Mouse (Mus musculus) hindbrain, postnatal 0 days (tissue): ENCODE data around the gene Izumo1. TPM values are rescaled to one million over a fixed set of nuclear protein-coding genes. Genes with fewer than 3 reads are reported as not detected.

Experiments used
- ATAC-seq: fragments of 200-750 bp; cut with Nextera tagmentation; 2 replicates; pipeline ENCODE4 v1.8.0; 2017; ENCODE audit warnings: mild to moderate bottlenecking, moderate TSS enrichment, moderate library complexity
- DNase-seq: peaks from one replicate; pipeline ENCODE4 v3.0.0-alpha.2; 2015; ENCODE audit warnings: low spot score
- H3K27ac ChIP-seq: fragments of 300-500 bp; sonication (generic); 2 replicates; pipeline ENCODE4 v1.5.1; 2014; ENCODE audit warnings: mild to moderate bottlenecking
- H3K27me3 ChIP-seq: fragments of 300-500 bp; sonication (generic); 2 replicates; pipeline ENCODE4 v1.6.1; 2014; ENCODE audit warnings: low read length, mixed read lengths; ENCODE audit not compliant: insufficient read depth
- H3K36me3 ChIP-seq: fragments of 300-500 bp; sonication (generic); 2 replicates; pipeline ENCODE4 v1.6.1; 2014; ENCODE audit warnings: low read length, mixed read lengths; ENCODE audit not compliant: insufficient read depth
- H3K4me1 ChIP-seq: fragments of 300-500 bp; sonication (generic); 2 replicates; pipeline ENCODE4 v1.6.1; 2014; ENCODE audit warnings: antibody characterized with exemption, low read length, mixed read lengths; ENCODE audit not compliant: insufficient read depth
- H3K4me2 ChIP-seq: fragments of 300-500 bp; sonication (generic); 2 replicates; pipeline ENCODE4 v1.6.1; 2014; ENCODE audit warnings: low read depth, mild to moderate bottlenecking, low read length, moderate library complexity, mixed read lengths
- H3K4me3 ChIP-seq: fragments of 300-500 bp; sonication (generic); 2 replicates; pipeline ENCODE4 v1.5.1; 2014; ENCODE audit warnings: low read length
- H3K9ac ChIP-seq: fragments of 300-500 bp; sonication (generic); replicated peaks from 2 replicates; pipeline ENCODE4 v1.6.1; 2014; ENCODE audit warnings: mild to moderate bottlenecking, low read length, moderate library complexity, mixed read lengths
- H3K9me3 ChIP-seq: fragments of 300-500 bp; sonication (generic); 2 replicates; pipeline ENCODE4 v1.6.1; 2016; ENCODE audit warnings: low read length, mixed read lengths
- CTCF ChIP-seq: IDR thresholded peaks from 2 replicates; pipeline ENCODE4 v1.5.1; 2016; ENCODE audit warnings: antibody characterized with exemption, control low read depth, low read depth
- WGBS: fragments of 180-500 bp; shearing (Covaris S2); extraction: QIAGEN DNeasy Blood & Tissue Kit; methylation state at CpG from one replicate; pipeline ENCODE4 v1.1.7; 2014; 5-methylcytosine and 5-hydroxymethylcytosine counted together
- polyA plus RNA-seq: library from polyadenylated mRNA; unstranded; fragments of >200 nt; fragmentation: Nextera tagmentation; extraction: Ambion mirVana; gene quantifications from 2 replicates; pipeline ENCODE4 v1.2.1, GENCODE M21; 2015
- total RNA-seq: library from RNA; depleted of rRNA; stranded (reverse); fragments of >200 nt; gene quantifications from 2 replicates; pipeline ENCODE4 v1.2.3, GENCODE M21; 2014; rRNA removed

Izumo1 gene
- total and polyA plus RNA-seq, 2 experiments from 2014 or later, result 0.10 TPM

DNA sequence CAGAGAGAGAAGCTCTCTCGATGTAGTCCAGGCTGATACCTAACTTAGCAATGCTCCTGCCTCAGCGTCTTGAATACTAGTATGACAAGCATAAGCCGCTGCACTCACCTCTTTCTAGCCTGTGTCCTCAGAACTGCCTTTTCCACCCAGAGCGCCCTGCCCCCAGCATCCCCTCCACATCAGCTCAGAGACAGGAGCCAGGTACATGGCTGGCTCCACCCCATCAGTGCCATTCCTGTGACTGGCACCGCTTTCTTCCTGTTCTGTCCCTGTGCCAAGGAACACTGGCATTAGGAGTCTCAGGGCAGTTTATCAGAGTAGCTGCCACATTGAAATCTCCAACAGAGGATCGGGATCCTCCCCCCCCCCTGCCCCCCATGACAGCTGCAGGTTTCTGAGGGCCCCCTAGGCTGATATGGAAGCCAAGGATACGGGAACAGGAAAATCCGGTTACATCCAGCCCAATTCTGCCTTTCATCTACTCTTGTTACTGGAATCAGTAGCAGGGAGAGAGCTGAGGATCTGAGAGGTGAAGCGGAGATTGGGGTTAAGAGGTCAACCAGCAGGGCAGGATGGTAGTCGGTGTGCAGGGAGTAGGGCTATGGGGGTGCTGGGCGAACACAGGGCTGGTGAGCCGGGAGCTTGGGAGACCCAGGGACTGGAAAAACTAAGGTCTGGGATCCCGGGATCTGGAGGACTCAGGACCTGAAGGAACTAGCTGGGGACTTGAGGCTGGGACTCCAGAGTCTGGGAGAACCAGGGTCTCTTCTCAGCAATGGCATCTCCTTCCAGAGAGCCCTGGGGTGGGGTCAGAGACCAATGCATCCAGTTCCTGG, 43.9 kb downstream of the Izumo1 start:
- 58% methylated on average over 13 of the region's 13 CpGs for WGBS
- Histone ChIP-seq H3K9ac (no peak overlapping the region), H3K27me3 (no peaks in the 10 kb centered on the region), H3K27ac (no peak overlapping the region), H3K36me3 (no peaks in the 10 kb centered on the region), H3K9me3 (no peaks in the 10 kb centered on the region), H3K4me1 (no peaks in the 10 kb centered on the region), H3K4me3 (no peak overlapping the region), H3K4me2 (no peak overlapping the region)
- DNase-seq (no peak), ATAC-seq (no peak)
- TF ChIP-seq CTCF, result no peak

DNA sequence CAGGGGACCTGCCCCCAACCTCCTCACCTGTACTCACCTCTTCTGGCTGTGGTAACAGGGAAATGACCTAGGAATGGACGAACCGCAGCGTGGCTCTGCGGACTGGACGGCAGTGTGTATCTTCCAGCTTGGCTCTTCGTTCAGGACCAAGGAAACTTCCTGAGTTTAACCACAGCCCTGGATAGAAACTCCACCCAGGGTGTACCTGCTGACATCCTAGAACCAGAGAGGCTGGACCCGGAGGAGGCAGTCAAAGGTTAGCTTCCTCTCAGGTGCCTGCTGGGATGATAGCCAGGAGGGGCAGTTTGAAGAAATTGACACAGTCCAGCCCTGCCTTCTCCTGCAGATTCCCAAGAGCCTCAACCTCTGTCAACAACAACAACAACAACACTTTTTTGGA, 44.5 kb downstream of the Izumo1 start, which contains the start of gene Fut2:
Fut2 (minus strand) TSS at position 234 of the 400 bp plus-strand sequence.
- H3K4me2 ChIP-seq, result no peak within 1 kb of the TSS
- no peak within 1 kb of the TSS for H3K27ac ChIP-seq
- no peak within 1 kb of the TSS for H3K4me3 ChIP-seq
- no peak for TF ChIP-seq CTCF
- no peak within 1 kb of the TSS for H3K9ac ChIP-seq
- no peaks in the 10 kb centered on the region for H3K9me3 ChIP-seq
- no peaks in the 10 kb centered on the region for H3K36me3 ChIP-seq
- no peak for DNase-seq
- WGBS, result 86% methylated on average over 7 of the region's 7 CpGs
- H3K4me1 ChIP-seq, result no peaks in the 10 kb centered on the region
- no peak for ATAC-seq
- H3K27me3 ChIP-seq, result no peaks in the 10 kb centered on the region

DNA sequence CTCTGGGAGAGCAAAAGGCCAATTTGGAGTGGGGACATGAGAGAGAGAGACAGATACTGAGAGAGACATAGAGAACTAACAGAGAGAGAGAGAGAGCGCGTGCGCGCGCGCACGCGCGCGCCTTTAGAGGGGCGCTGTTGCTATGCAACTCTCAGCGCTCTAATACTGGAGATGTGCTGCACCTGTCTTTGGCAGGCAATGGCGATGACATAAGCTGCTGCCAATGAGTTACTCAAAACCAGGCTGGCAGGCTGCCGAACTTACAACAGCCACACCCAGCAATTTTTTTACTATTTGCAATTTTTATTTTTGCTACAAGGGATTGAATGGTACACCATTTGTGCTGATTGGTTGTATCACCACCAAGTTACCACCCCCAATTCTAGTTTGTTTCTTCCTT, 46.1 kb downstream of the Izumo1 start:
- H3K9me3 ChIP-seq, result no peaks in the 10 kb centered on the region
- H3K36me3 ChIP-seq, result no peaks in the 10 kb centered on the region
- no peaks in the 10 kb centered on the region for H3K27me3 ChIP-seq
- no peak overlapping the region for H3K27ac ChIP-seq
- no peaks in the 10 kb centered on the region for H3K4me1 ChIP-seq
- 67% methylated on average over 14 of the region's 14 CpGs for WGBS
- no peak overlapping the region for H3K9ac ChIP-seq
- peak; percentile 42 for DNase-seq
- no peak overlapping the region for H3K4me2 ChIP-seq
- no peak for TF ChIP-seq CTCF
- no peak for ATAC-seq
- no peak overlapping the region for H3K4me3 ChIP-seq

DNA sequence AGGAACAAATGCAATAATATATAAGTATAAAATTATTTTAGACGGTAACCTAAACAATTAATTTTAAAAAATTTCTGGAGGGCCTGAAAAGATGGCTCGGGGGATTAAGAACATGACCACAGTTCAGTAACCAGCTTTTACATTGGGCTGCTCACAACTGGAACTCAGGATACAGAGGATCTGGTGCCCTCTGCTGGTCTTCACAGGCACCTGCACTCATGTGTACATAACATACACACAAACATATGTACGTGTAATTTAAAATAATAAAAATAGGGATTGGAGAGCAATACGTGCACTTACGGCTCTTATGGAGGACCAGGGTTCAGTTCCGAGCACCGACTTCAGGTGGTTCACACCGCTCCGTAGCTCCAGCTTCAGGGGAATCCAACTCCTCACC, 47.3 kb downstream of the Izumo1 start:
- ATAC-seq, result no peak
- peak; percentile 24; the same call in 1 of the 2 replicates for TF ChIP-seq CTCF
- 97% methylated on average over 9 of the region's 9 CpGs for WGBS

DNA sequence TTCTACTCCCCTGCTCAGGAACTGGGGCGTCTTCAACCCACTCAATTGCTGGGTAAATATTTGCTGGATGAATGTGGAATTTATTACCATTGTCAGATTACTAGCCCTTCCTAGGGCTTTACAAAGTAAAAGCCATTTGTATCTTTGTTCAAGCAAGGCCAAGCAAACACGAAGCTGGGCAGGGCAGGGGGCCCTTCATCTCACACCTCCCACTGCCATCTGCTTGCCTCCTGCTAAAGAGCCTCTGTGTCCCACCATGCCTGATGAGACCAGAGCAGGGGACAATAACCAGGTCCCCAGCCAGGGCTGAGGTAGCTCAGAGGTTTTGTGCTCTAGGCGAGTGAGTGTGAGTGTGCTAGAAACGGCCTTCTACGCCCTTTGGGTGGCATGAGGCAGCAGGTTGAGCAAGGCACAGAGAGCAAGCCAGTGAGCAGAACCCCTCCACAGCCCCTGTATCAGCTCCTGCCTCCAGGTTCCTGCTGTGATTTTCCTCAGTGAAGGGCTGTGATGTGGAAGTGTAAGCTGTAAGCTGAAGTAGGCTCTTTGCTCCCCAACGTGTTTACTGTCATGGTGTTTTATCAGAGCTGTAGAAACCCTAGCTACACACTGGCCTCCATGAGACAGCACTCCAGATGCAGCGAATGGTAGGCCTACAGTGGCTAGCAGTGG, 56.1 kb downstream of the Izumo1 start:
- Histone ChIP-seq H3K9me3 (no peaks in the 10 kb centered on the region), H3K9ac (no peak overlapping the region), H3K27me3 (no peaks in the 10 kb centered on the region), H3K36me3 (no peaks in the 10 kb centered on the region), H3K27ac (no peak overlapping the region), H3K4me1 (no peaks in the 10 kb centered on the region), H3K4me3 (no peak overlapping the region), H3K4me2 (no peak overlapping the region)
- DNase-seq (no peak), ATAC-seq (no peak)
- 76% methylated on average over 7 of the region's 7 CpGs for WGBS
- TF ChIP-seq CTCF, result no peak

More for the DNA sequence above, 47.3 kb downstream of the Izumo1 start:
- Histone ChIP-seq H3K36me3 (no peaks in the 10 kb centered on the region), H3K27me3 (no peaks in the 10 kb centered on the region), H3K4me2 (no peak overlapping the region), H3K4me1 (no peaks in the 10 kb centered on the region), H3K9ac (no peak overlapping the region), H3K27ac (no peak overlapping the region), H3K9me3 (no peaks in the 10 kb centered on the region), H3K4me3 (no peak overlapping the region)
- DNase-seq, result no peak

Other genes starting within 250 kb of the Izumo1 start
Only the 30 nearest of the 34 such genes appear.
- 1.3 TPM in 1 of 2 replicates, not detected in the other for gene Lhb, start 201.0 kb upstream of the Izumo1 start, total RNA-seq
- gene Lhb, start 201.0 kb upstream of the Izumo1 start, polyA plus RNA-seq, result 0.60 and 0.74 TPM in 2 replicates
- 21.1 and 22.4 TPM in 2 replicates for gene Gys1, start 187.0 kb upstream of the Izumo1 start, total RNA-seq
- gene Gys1, start 187.0 kb upstream of the Izumo1 start, polyA plus RNA-seq, result 16.1 and 16.4 TPM in 2 replicates
- gene Ruvbl2, start 183.7 kb upstream of the Izumo1 start, total RNA-seq, result 147 and 161 TPM in 2 replicates
- gene Ruvbl2, start 183.7 kb upstream of the Izumo1 start, polyA plus RNA-seq, result 82.9 and 88.9 TPM in 2 replicates
- 2,068 and 2,255 TPM in 2 replicates for gene Ftl1, start 161.9 kb upstream of the Izumo1 start, total RNA-seq
- 4,654 and 4,668 TPM in 2 replicates for gene Ftl1, start 161.9 kb upstream of the Izumo1 start, polyA plus RNA-seq
- gene Bax, start 154.9 kb upstream of the Izumo1 start, total RNA-seq, result 117 and 131 TPM in 2 replicates
- 253 and 264 TPM in 2 replicates for gene Bax, start 154.9 kb upstream of the Izumo1 start, polyA plus RNA-seq
- 0.21 TPM in 1 of 2 replicates, not detected in the other for gene Tulp2, start 139.9 kb upstream of the Izumo1 start, total RNA-seq
- gene Tulp2, start 139.9 kb upstream of the Izumo1 start, polyA plus RNA-seq, result 0.21 and 0.57 TPM in 2 replicates
- not detected in 2 replicates for gene Gm45808, start 135.0 kb upstream of the Izumo1 start, total RNA-seq
- gene Gm45808, start 135.0 kb upstream of the Izumo1 start, polyA plus RNA-seq, result not detected in 2 replicates
- gene Dhdh, start 133.0 kb upstream of the Izumo1 start, total RNA-seq, result 4.3 and 4.7 TPM in 2 replicates
- 5.9 and 6.2 TPM in 2 replicates for gene Dhdh, start 133.0 kb upstream of the Izumo1 start, polyA plus RNA-seq
- 91.6 and 93.7 TPM in 2 replicates for gene Nucb1, start 111.4 kb upstream of the Izumo1 start, total RNA-seq
- gene Nucb1, start 111.4 kb upstream of the Izumo1 start, polyA plus RNA-seq, result 133 and 144 TPM in 2 replicates
- 19.2 and 19.8 TPM in 2 replicates for gene Ppp1r15a, start 95.5 kb upstream of the Izumo1 start, total RNA-seq
- 21.6 and 25.4 TPM in 2 replicates for gene Ppp1r15a, start 95.5 kb upstream of the Izumo1 start, polyA plus RNA-seq
- 2.4 and 2.8 TPM in 2 replicates for gene Plekha4, start 95.5 kb upstream of the Izumo1 start, total RNA-seq
- gene Plekha4, start 95.5 kb upstream of the Izumo1 start, polyA plus RNA-seq, result 2.1 and 2.2 TPM in 2 replicates
- gene Hsd17b14, start 66.9 kb upstream of the Izumo1 start, total RNA-seq, result 0.68 TPM in 1 of 2 replicates, not detected in the other
- 0.54 and 0.89 TPM in 2 replicates for gene Hsd17b14, start 66.9 kb upstream of the Izumo1 start, polyA plus RNA-seq
- 11.1 and 17.8 TPM in 2 replicates for gene Bcat2, start 51.7 kb upstream of the Izumo1 start, total RNA-seq
- gene Bcat2, start 51.7 kb upstream of the Izumo1 start, polyA plus RNA-seq, result 19.0 and 19.6 TPM in 2 replicates
- not detected in 2 replicates for gene Fgf21, start 6.3 kb upstream of the Izumo1 start, total RNA-seq
- not detected in 2 replicates for gene Fgf21, start 6.3 kb upstream of the Izumo1 start, polyA plus RNA-seq
- 0.18 TPM in 1 of 2 replicates, not detected in the other for gene Fut1, start 4.5 kb upstream of the Izumo1 start, total RNA-seq
- gene Fut1, start 4.5 kb upstream of the Izumo1 start, polyA plus RNA-seq, result not detected in 2 replicates
- 36.4 and 39.8 TPM in 2 replicates for gene Rasip1, start 5.7 kb downstream of the Izumo1 start, total RNA-seq
- gene Rasip1, start 5.7 kb downstream of the Izumo1 start, polyA plus RNA-seq, result 18.7 TPM in 2 replicates
- 3.3 and 3.6 TPM in 2 replicates for gene Mamstr, start 18.2 kb downstream of the Izumo1 start, total RNA-seq
- 2.9 and 3.9 TPM in 2 replicates for gene Mamstr, start 18.2 kb downstream of the Izumo1 start, polyA plus RNA-seq
- gene Fut2, start 44.6 kb downstream of the Izumo1 start, total RNA-seq, result 0.32 TPM in 1 of 2 replicates, not detected in the other
- gene Fut2, start 44.6 kb downstream of the Izumo1 start, polyA plus RNA-seq, result 0.15 and 0.67 TPM in 2 replicates
- gene Ntn5, start 62.2 kb downstream of the Izumo1 start, total RNA-seq, result 0.94 TPM in 1 of 2 replicates, not detected in the other
- gene Ntn5, start 62.2 kb downstream of the Izumo1 start, polyA plus RNA-seq, result 0.68 and 0.80 TPM in 2 replicates
- gene Sec1, start 72.6 kb downstream of the Izumo1 start, total RNA-seq, result 0.68 and 0.79 TPM in 2 replicates
- 0.35 and 0.48 TPM in 2 replicates for gene Sec1, start 72.6 kb downstream of the Izumo1 start, polyA plus RNA-seq
- gene Car11, start 78.0 kb downstream of the Izumo1 start, total RNA-seq, result 89.4 and 91.0 TPM in 2 replicates
- 76.9 and 78.2 TPM in 2 replicates for gene Car11, start 78.0 kb downstream of the Izumo1 start, polyA plus RNA-seq
- gene Dbp, start 83.3 kb downstream of the Izumo1 start, total RNA-seq, result 4.2 and 12.2 TPM in 2 replicates
- gene Dbp, start 83.3 kb downstream of the Izumo1 start, polyA plus RNA-seq, result 4.6 and 5.3 TPM in 2 replicates
- gene Rpl18, start 93.6 kb downstream of the Izumo1 start, total RNA-seq, result 999 and 1,175 TPM in 2 replicates
- gene Rpl18, start 93.6 kb downstream of the Izumo1 start, polyA plus RNA-seq, result 519 and 535 TPM in 2 replicates
- 27.4 and 31.6 TPM in 2 replicates for gene Sphk2, start 96.2 kb downstream of the Izumo1 start, total RNA-seq
- 17.8 and 18.5 TPM in 2 replicates for gene Sphk2, start 96.2 kb downstream of the Izumo1 start, polyA plus RNA-seq
- 0.11 and 0.16 TPM in 2 replicates for gene Fam83e, start 99.4 kb downstream of the Izumo1 start, total RNA-seq
- 0.09 and 0.25 TPM in 2 replicates for gene Fam83e, start 99.4 kb downstream of the Izumo1 start, polyA plus RNA-seq
- not detected in 2 replicates for gene Spaca4, start 104.0 kb downstream of the Izumo1 start, total RNA-seq
- gene Spaca4, start 104.0 kb downstream of the Izumo1 start, polyA plus RNA-seq, result not detected in 2 replicates
- 125 and 133 TPM in 2 replicates for gene Lmtk3, start 161.9 kb downstream of the Izumo1 start, total RNA-seq
- 13.6 and 13.9 TPM in 2 replicates for gene Lmtk3, start 161.9 kb downstream of the Izumo1 start, polyA plus RNA-seq
- gene Sult2b1, start 162.9 kb downstream of the Izumo1 start, total RNA-seq, result 4.7 and 12.1 TPM in 2 replicates
- 5.7 and 7.4 TPM in 2 replicates for gene Sult2b1, start 162.9 kb downstream of the Izumo1 start, polyA plus RNA-seq
- gene Cyth2, start 192.8 kb downstream of the Izumo1 start, total RNA-seq, result 176 and 221 TPM in 2 replicates
- 209 and 216 TPM in 2 replicates for gene Cyth2, start 192.8 kb downstream of the Izumo1 start, polyA plus RNA-seq
- 0.97 and 1.4 TPM in 2 replicates for gene Kcnj14, start 203.0 kb downstream of the Izumo1 start, total RNA-seq
- 0.89 and 1.2 TPM in 2 replicates for gene Kcnj14, start 203.0 kb downstream of the Izumo1 start, polyA plus RNA-seq